17 mouse cellular contexts compared by ENCODE assay signal in genomic region chr16:15339051-15339450, GRCm38 (mm10). TPM values are rescaled to one million over a fixed set of nuclear protein-coding genes. Genes with fewer than 3 reads are reported as not detected.
DNase-seq lines count a peak whose midpoint lies in the region; ATAC-seq and TF ChIP-seq lines count a peak whose summit lies in the region.
"Had no signal": no experiment of that assay in that cellular context is flagged by ENCODE, and none has a peak within 500 bp of the region (broad histone marks: within the 10 kb centered on the region; RNA-seq: fewer than 3 reads in every experiment).

No protein-coding gene starts in this region.

- no peaks in the 10 kb centered on the region for H3K4me1 ChIP-seq in hindbrain, postnatal 0 days (ENCODE audit: insufficient read depth, low read length)
- H3K4me1 ChIP-seq in hindbrain, embryonic 12.5 days: no peaks in the 10 kb centered on the region
- H3K4me1 ChIP-seq in midbrain, postnatal 0 days (ENCODE audit: insufficient read depth, low read length): no peaks in the 10 kb centered on the region
- H3K4me1 ChIP-seq in midbrain, embryonic 14.5 days (ENCODE audit: control insufficient read depth, insufficient read depth, low read length): no peaks in the 10 kb centered on the region
- H3K4me1 ChIP-seq: heart, embryonic 15.5 days; hindbrain, embryonic 15.5 days; limb, embryonic 10.5 days had no signal

- ATAC-seq in hindbrain, postnatal 0 days: no peak
- no peak for ATAC-seq in hindbrain, embryonic 12.5 days (ENCODE audit: low FRiP score)
- ATAC-seq in midbrain, postnatal 0 days (ENCODE audit: low FRiP score): no peak
- ATAC-seq in midbrain, embryonic 14.5 days (ENCODE audit: low FRiP score, low TSS enrichment): no peak

- no peaks in the 10 kb centered on the region for H3K9me3 ChIP-seq in hindbrain, postnatal 0 days (ENCODE audit: low read length)
- no peaks in the 10 kb centered on the region for H3K9me3 ChIP-seq in hindbrain, embryonic 12.5 days (replicated peaks)
- no peaks in the 10 kb centered on the region for H3K9me3 ChIP-seq in midbrain, postnatal 0 days (ENCODE audit: low read length)
- H3K9me3 ChIP-seq in midbrain, embryonic 14.5 days (ENCODE audit: control insufficient read depth, low read length): no peaks in the 10 kb centered on the region
- H3K9me3 ChIP-seq: heart, embryonic 15.5 days; hindbrain, embryonic 15.5 days; limb, embryonic 10.5 days had no signal

- H3K4me3 ChIP-seq in hindbrain, postnatal 0 days (ENCODE audit: low read length): no peak overlapping the region
- H3K4me3 ChIP-seq in hindbrain, embryonic 12.5 days: no peak overlapping the region
- no peak overlapping the region for H3K4me3 ChIP-seq in midbrain, postnatal 0 days (ENCODE audit: low read depth, low read length)
- H3K4me3 ChIP-seq in midbrain, embryonic 14.5 days (replicated peaks; ENCODE audit: low read depth, low read length): no peak overlapping the region
- no peak overlapping the region for H3K4me3 ChIP-seq in myocyte
- H3K4me3 ChIP-seq: heart, embryonic 15.5 days; hindbrain, embryonic 15.5 days; layer of hippocampus, adult 2 months; limb, embryonic 10.5 days had no signal

- H3K9ac ChIP-seq in hindbrain, postnatal 0 days (replicated peaks; ENCODE audit: low read length): no peak overlapping the region
- H3K9ac ChIP-seq in hindbrain, embryonic 12.5 days: no peak overlapping the region
- H3K9ac ChIP-seq in midbrain, postnatal 0 days (replicated peaks; ENCODE audit: low read length, poor library complexity, severe bottlenecking): no peak overlapping the region
- H3K9ac ChIP-seq in midbrain, embryonic 14.5 days (replicated peaks; ENCODE audit: low read length): no peak overlapping the region
- H3K9ac ChIP-seq: heart, embryonic 15.5 days; hindbrain, embryonic 15.5 days; liver, embryonic 14.5 days had no signal

- no peaks in the 10 kb centered on the region for H3K79me2 ChIP-seq in myocyte (ENCODE audit: control insufficient read depth, insufficient read depth)

- no peak overlapping the region for H3K27ac ChIP-seq in hindbrain, postnatal 0 days
- no peak overlapping the region for H3K27ac ChIP-seq in hindbrain, embryonic 12.5 days
- no peak overlapping the region for H3K27ac ChIP-seq in midbrain, postnatal 0 days (ENCODE audit: low read depth, low read length)
- H3K27ac ChIP-seq in midbrain, embryonic 14.5 days (replicated peaks; ENCODE audit: low read depth, low read length): no peak overlapping the region
- H3K27ac ChIP-seq: heart, embryonic 15.5 days; hindbrain, embryonic 15.5 days; layer of hippocampus, adult 2 months; limb, embryonic 10.5 days; liver, embryonic 14.5 days had no signal

- peak; percentile 17 for DNase-seq in hindbrain, postnatal 0 days (ENCODE audit: low spot score)
- peak; percentile 8 for DNase-seq in midbrain, postnatal 0 days (ENCODE audit: low spot score)
- no peak for DNase-seq in midbrain, embryonic 14.5 days
- peak; percentile 21 to 44 for DNase-seq in kidney, postnatal 36 days
- no peak for DNase-seq in natural killer cell, adult 2 months (ENCODE audit: low spot score in 2 of 2)
- DNase-seq: adrenal gland, postnatal 25 days; cerebellum, adult 11 months; embryo, embryonic 11 days had no signal

- no peaks in the 10 kb centered on the region for H3K27me3 ChIP-seq in hindbrain, postnatal 0 days (ENCODE audit: insufficient read depth, low read length)
- no peaks in the 10 kb centered on the region for H3K27me3 ChIP-seq in hindbrain, embryonic 12.5 days
- H3K27me3 ChIP-seq in midbrain, postnatal 0 days (ENCODE audit: insufficient read depth, low read length): no peaks in the 10 kb centered on the region
- H3K27me3 ChIP-seq in midbrain, embryonic 14.5 days (ENCODE audit: control insufficient read depth, insufficient read depth, low read length): no peaks in the 10 kb centered on the region
- H3K27me3 ChIP-seq in myocyte (ENCODE audit: control insufficient read depth, insufficient read depth, insufficient read length): no peaks in the 10 kb centered on the region
- H3K27me3 ChIP-seq: heart, embryonic 15.5 days; hindbrain, embryonic 15.5 days had no signal

- H3K36me3 ChIP-seq in hindbrain, postnatal 0 days (ENCODE audit: insufficient read depth, low read length): no peaks in the 10 kb centered on the region
- no peaks in the 10 kb centered on the region for H3K36me3 ChIP-seq in hindbrain, embryonic 12.5 days
- H3K36me3 ChIP-seq in midbrain, postnatal 0 days (ENCODE audit: insufficient read depth, low read length): no peaks in the 10 kb centered on the region
- no peaks in the 10 kb centered on the region for H3K36me3 ChIP-seq in midbrain, embryonic 14.5 days (ENCODE audit: control insufficient read depth, insufficient read depth, low read length)
- no peaks in the 10 kb centered on the region for H3K36me3 ChIP-seq in myocyte (ENCODE audit: control insufficient read depth, insufficient read depth)
- H3K36me3 ChIP-seq: heart, embryonic 15.5 days; hindbrain, embryonic 15.5 days; limb, embryonic 10.5 days had no signal

- no peak overlapping the region for H3ac ChIP-seq in myocyte (ENCODE audit: control insufficient read depth, insufficient read length)

- no peak for TF ChIP-seq CTCF in hindbrain, postnatal 0 days (IDR thresholded peaks at IDR 0.05; ENCODE audit: low read depth)
- no peak for TF ChIP-seq CTCF in midbrain, postnatal 0 days (IDR thresholded peaks at IDR 0.05)

- no peak for TF ChIP-seq POLR2A in myocyte (IDR thresholded peaks at IDR 0.05; ENCODE audit: insufficient read length, low read depth)

- no peak overlapping the region for H3K4me2 ChIP-seq in hindbrain, postnatal 0 days (ENCODE audit: low read depth, low read length)
- no peak overlapping the region for H3K4me2 ChIP-seq in hindbrain, embryonic 12.5 days (replicated peaks)
- no peak overlapping the region for H3K4me2 ChIP-seq in midbrain, postnatal 0 days (ENCODE audit: low read depth, low read length, poor library complexity, severe bottlenecking)
- no peak overlapping the region for H3K4me2 ChIP-seq in midbrain, embryonic 14.5 days (ENCODE audit: low read length)
- peak overlapping the region; percentile 25 for H3K4me2 ChIP-seq in myocyte (ENCODE audit: low read depth)
- H3K4me2 ChIP-seq: heart, embryonic 15.5 days; hindbrain, embryonic 15.5 days had no signal

- WGBS in hindbrain, postnatal 0 days: 74% methylated on average over 4 of the region's 4 CpGs
- WGBS in hindbrain, embryonic 12.5 days: 82% methylated on average over 4 of the region's 4 CpGs
- 80% methylated on average over 4 of the region's 4 CpGs for WGBS in midbrain, postnatal 0 days
- WGBS in midbrain, embryonic 14.5 days: 87% methylated on average over 4 of the region's 4 CpGs

TF ChIP-seq in myocyte, 11 proteins besides CTCF, POLR2A, EP300 and RAD21:
- TF ChIP-seq E2F4 (IDR thresholded peaks at IDR 0.05; ENCODE audit: insufficient read depth): no peak
- TF ChIP-seq POLR2AphosphoS2 (IDR thresholded peaks at IDR 0.05; ENCODE audit: insufficient read length, low read depth): no peak
- no peak for TF ChIP-seq MYOG (IDR thresholded peaks at IDR 0.05; ENCODE audit: control insufficient read depth in 1 of 3, insufficient read depth in 1 of 3, insufficient read length in 2 of 3, low read depth in 2 of 3)
- no peak for TF ChIP-seq SRF (IDR thresholded peaks at IDR 0.05; ENCODE audit: control insufficient read depth, insufficient read length, low read depth)
- no peak for TF ChIP-seq MAX (IDR thresholded peaks at IDR 0.05; ENCODE audit: low read depth)
- no peak for TF ChIP-seq CEBPB (IDR thresholded peaks at IDR 0.05; ENCODE audit: insufficient read depth, poor library complexity, severe bottlenecking)
- no peak for TF ChIP-seq TCF3 (IDR thresholded peaks at IDR 0.05; ENCODE audit: insufficient read length, low read depth)
- TF ChIP-seq REST (IDR thresholded peaks at IDR 0.05; ENCODE audit: insufficient read depth, insufficient read length): no peak
- no peak for TF ChIP-seq TCF12 (IDR thresholded peaks at IDR 0.05; ENCODE audit: insufficient read depth, poor library complexity, severe bottlenecking)
- no peak for TF ChIP-seq MYOD1 (IDR thresholded peaks at IDR 0.05; ENCODE audit: control insufficient read depth in 1 of 3, insufficient read length in 2 of 3, low read depth in 2 of 3)
- no peak for TF ChIP-seq USF1 (IDR thresholded peaks at IDR 0.05; ENCODE audit: low read depth)

RNA-seq across cellular contexts. Expression of gene Gm21897, which starts 21.8 kb away (rescaled TPM):
- not detected in 2 replicates for total RNA-seq in hindbrain, postnatal 0 days (2014; rRNA removed)
- polyA plus RNA-seq in hindbrain, postnatal 0 days (2015; fragmentation: Nextera tagmentation; extraction: Ambion mirVana): not detected in 2 replicates
- polyA plus RNA-seq in hindbrain, embryonic 12.5 days (2016; fragmentation: Nextera tagmentation; extraction: Ambion mirVana): not detected in 2 replicates
- not detected in 2 replicates for total RNA-seq in midbrain, postnatal 0 days (2014; rRNA removed)
- polyA plus RNA-seq in midbrain, postnatal 0 days (2015; fragmentation: Nextera tagmentation; extraction: Ambion mirVana): not detected in 2 replicates
- not detected in 2 replicates for polyA plus RNA-seq in midbrain, embryonic 14.5 days (2014; fragmentation: Nextera tagmentation; extraction: Ambion mirVana)
- polyA plus RNA-seq in myocyte (2012; fragmentation: generic; extraction: Trizol): not detected
- total RNA-seq: adrenal gland, postnatal 25 days; gastrocnemius, postnatal 36 days; layer of hippocampus, adult 2 months; megakaryocyte-erythroid progenitor cell, adult 5-6 weeks had no signal
- polyA plus RNA-seq: heart, embryonic 15.5 days; hindbrain, embryonic 15.5 days; limb, embryonic 10.5 days; liver, embryonic 14.5 days had no signal

Comparison
In these comparisons a context has a peak if more than half of its experiments do, and no peak if none do; other contexts are left out.
1. DNase-seq: peak in hindbrain, postnatal 0 days (single experiment), midbrain, postnatal 0 days (single experiment) and kidney, postnatal 36 days (2 of 2); none in midbrain, embryonic 14.5 days (single experiment) and natural killer cell, adult 2 months (0 of 2).